Mouse (Mus musculus): ENCODE results near the gene Plcg2. TPM values are rescaled to one million over a fixed set of nuclear protein-coding genes. Genes with fewer than 3 reads are reported as not detected.

Gene Plcg2
- polyA plus RNA-seq, 1 experiment, result 0.87 TPM

GRCm38 (mm10) chr8:117550529-117550928, 52.4 kb downstream of the Plcg2 start:
- Histone ChIP-seq H3K4me1 (ENCODE audit: control insufficient read depth, insufficient read depth, insufficient read length, low read length) (no peaks in the 10 kb centered on the region), H3K4me3 (ENCODE audit: insufficient read depth, low read depth, low read length) (no peak overlapping the region), H3K27ac (replicated peaks; ENCODE audit: low read depth, low read length) (no peak overlapping the region)

- no peaks in the 10 kb centered on the region for H3K4me1 ChIP-seq (ENCODE audit: control insufficient read depth, insufficient read depth, insufficient read length, low read length)
- H3K27ac ChIP-seq (replicated peaks; ENCODE audit: low read depth, low read length), result no peak overlapping the region
- no peak overlapping the region for H3K4me3 ChIP-seq (ENCODE audit: insufficient read depth, low read depth, low read length)
Observed at GRCm38 (mm10) chr8:117561014-117561413, 62.9 kb downstream of the Plcg2 start.

- Histone ChIP-seq H3K4me3 (ENCODE audit: insufficient read depth, low read depth, low read length) (no peak overlapping the region), H3K4me1 (ENCODE audit: control insufficient read depth, insufficient read depth, insufficient read length, low read length) (no peaks in the 10 kb centered on the region), H3K27ac (replicated peaks; ENCODE audit: low read depth, low read length) (no peak overlapping the region)
Observed at GRCm38 (mm10) chr8:117561735-117562361, 63.8 kb downstream of the Plcg2 start.

GRCm38 (mm10) chr8:117562445-117563014, 64.4 kb downstream of the Plcg2 start:
- H3K27ac ChIP-seq (replicated peaks; ENCODE audit: low read depth, low read length), result no peak overlapping the region
- no peak overlapping the region for H3K4me3 ChIP-seq (ENCODE audit: insufficient read depth, low read depth, low read length)
- H3K4me1 ChIP-seq (ENCODE audit: control insufficient read depth, insufficient read depth, insufficient read length, low read length), result no peaks in the 10 kb centered on the region

- Histone ChIP-seq H3K27ac (replicated peaks; ENCODE audit: low read depth, low read length) (no peak overlapping the region), H3K4me1 (ENCODE audit: control insufficient read depth, insufficient read depth, insufficient read length, low read length) (no peaks in the 10 kb centered on the region), H3K4me3 (ENCODE audit: insufficient read depth, low read depth, low read length) (no peak overlapping the region)
Observed at GRCm38 (mm10) chr8:117569409-117569808, 71.3 kb downstream of the Plcg2 start.

- Histone ChIP-seq H3K27ac (replicated peaks; ENCODE audit: low read depth, low read length) (no peak overlapping the region), H3K4me3 (ENCODE audit: insufficient read depth, low read depth, low read length) (no peak overlapping the region), H3K4me1 (ENCODE audit: control insufficient read depth, insufficient read depth, insufficient read length, low read length) (no peaks in the 10 kb centered on the region)
Observed at GRCm38 (mm10) chr8:117576291-117576785, 78.2 kb downstream of the Plcg2 start.

GRCm38 (mm10) chr8:117577059-117577458, 79.0 kb downstream of the Plcg2 start:
- Histone ChIP-seq H3K4me1 (ENCODE audit: control insufficient read depth, insufficient read depth, insufficient read length, low read length) (no peaks in the 10 kb centered on the region), H3K27ac (replicated peaks; ENCODE audit: low read depth, low read length) (no peak overlapping the region)

GRCm38 (mm10) chr8:117577883-117578282, 79.8 kb downstream of the Plcg2 start:
- no peak overlapping the region for H3K4me3 ChIP-seq (ENCODE audit: insufficient read depth, low read depth, low read length)
- no peak overlapping the region for H3K27ac ChIP-seq (replicated peaks; ENCODE audit: low read depth, low read length)
- H3K4me1 ChIP-seq (ENCODE audit: control insufficient read depth, insufficient read depth, insufficient read length, low read length), result no peaks in the 10 kb centered on the region

More at GRCm38 (mm10) chr8:117577059-117577458, 79.0 kb downstream of the Plcg2 start:
- no peak overlapping the region for H3K4me3 ChIP-seq (ENCODE audit: insufficient read depth, low read depth, low read length)

GRCm38 (mm10) chr8:117578856-117579255, 80.8 kb downstream of the Plcg2 start:
- Histone ChIP-seq H3K4me1 (ENCODE audit: control insufficient read depth, insufficient read depth, insufficient read length, low read length) (no peaks in the 10 kb centered on the region), H3K27ac (replicated peaks; ENCODE audit: low read depth, low read length) (no peak overlapping the region), H3K4me3 (ENCODE audit: insufficient read depth, low read depth, low read length) (no peak overlapping the region)

GRCm38 (mm10) chr8:117593862-117594261, 95.8 kb downstream of the Plcg2 start:
- Histone ChIP-seq H3K27ac (replicated peaks; ENCODE audit: low read depth, low read length) (no peak overlapping the region), H3K4me1 (ENCODE audit: control insufficient read depth, insufficient read depth, insufficient read length, low read length) (no peaks in the 10 kb centered on the region), H3K4me3 (ENCODE audit: insufficient read depth, low read depth, low read length) (no peak overlapping the region)

- H3K4me3 ChIP-seq (ENCODE audit: insufficient read depth, low read depth, low read length), result no peak overlapping the region
- H3K27ac ChIP-seq (replicated peaks; ENCODE audit: low read depth, low read length), result no peak overlapping the region
- no peaks in the 10 kb centered on the region for H3K4me1 ChIP-seq (ENCODE audit: control insufficient read depth, insufficient read depth, insufficient read length, low read length)
Observed at GRCm38 (mm10) chr8:117595001-117595400, 96.9 kb downstream of the Plcg2 start.

GRCm38 (mm10) chr8:117596777-117597176, 98.7 kb downstream of the Plcg2 start:
- H3K27ac ChIP-seq (replicated peaks; ENCODE audit: low read depth, low read length), result no peak overlapping the region
- H3K4me3 ChIP-seq (ENCODE audit: insufficient read depth, low read depth, low read length), result no peak overlapping the region
- H3K4me1 ChIP-seq (ENCODE audit: control insufficient read depth, insufficient read depth, insufficient read length, low read length), result no peaks in the 10 kb centered on the region

GRCm38 (mm10) chr8:117600839-117601238, 102.7 kb downstream of the Plcg2 start:
- Histone ChIP-seq H3K4me3 (ENCODE audit: insufficient read depth, low read depth, low read length) (no peak overlapping the region), H3K27ac (replicated peaks; ENCODE audit: low read depth, low read length) (no peak overlapping the region), H3K4me1 (ENCODE audit: control insufficient read depth, insufficient read depth, insufficient read length, low read length) (no peaks in the 10 kb centered on the region)

- H3K4me3 ChIP-seq (ENCODE audit: insufficient read depth, low read depth, low read length), result no peak overlapping the region
- H3K4me1 ChIP-seq (ENCODE audit: control insufficient read depth, insufficient read depth, insufficient read length, low read length), result no peaks in the 10 kb centered on the region
- H3K27ac ChIP-seq (replicated peaks; ENCODE audit: low read depth, low read length), result no peak overlapping the region
Observed at GRCm38 (mm10) chr8:117604101-117604500, 106.0 kb downstream of the Plcg2 start.

- H3K27ac ChIP-seq (replicated peaks; ENCODE audit: low read depth, low read length), result no peak overlapping the region
Observed at GRCm38 (mm10) chr8:117604671-117605070, 106.6 kb downstream of the Plcg2 start.

GRCm38 (mm10) chr8:117605201-117605600, 107.1 kb downstream of the Plcg2 start:
- H3K27ac ChIP-seq (replicated peaks; ENCODE audit: low read depth, low read length), result no peak overlapping the region
- no peaks in the 10 kb centered on the region for H3K4me1 ChIP-seq (ENCODE audit: control insufficient read depth, insufficient read depth, insufficient read length, low read length)

More at GRCm38 (mm10) chr8:117604671-117605070, 106.6 kb downstream of the Plcg2 start:
- Histone ChIP-seq H3K4me3 (ENCODE audit: insufficient read depth, low read depth, low read length) (no peak overlapping the region), H3K4me1 (ENCODE audit: control insufficient read depth, insufficient read depth, insufficient read length, low read length) (no peaks in the 10 kb centered on the region)

More at GRCm38 (mm10) chr8:117605201-117605600, 107.1 kb downstream of the Plcg2 start:
- H3K4me3 ChIP-seq (ENCODE audit: insufficient read depth, low read depth, low read length), result no peak overlapping the region
